Mouse (Mus musculus) kidney, adult 18-20 months (tissue): ENCODE measurements at regions not wholly inside any gene's neighbourhood (a gene's known extent, or its start where the extent isn't known, plus 50 kb on each side); places are given as distances from the start of the nearest gene placed in this dataset.

Source experiments
- DNase-seq: peaks from one replicate; pipeline ENCODE4 v3.0.0; 2021

DNA sequence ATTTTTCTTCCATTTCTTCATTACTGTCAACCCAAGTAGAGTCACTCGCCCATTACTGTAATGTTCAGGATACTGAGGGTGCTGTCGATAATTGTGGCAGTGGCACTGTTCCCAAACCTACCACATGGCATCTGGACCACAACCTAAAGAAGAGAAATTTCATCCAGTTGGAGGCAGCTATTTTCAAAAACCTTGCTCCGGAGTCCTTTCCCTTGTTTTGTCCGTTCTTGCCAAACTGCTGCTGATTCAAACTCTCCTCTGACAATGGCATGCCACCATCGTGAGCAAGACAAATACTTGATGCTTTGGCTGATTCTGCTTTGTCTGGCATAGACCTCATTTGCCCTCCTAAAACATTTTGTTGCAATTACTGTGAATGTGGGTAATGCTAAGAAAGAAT is 176.9 kb upstream of the Spaca1 start:
- DNase-seq = no peak

DNA sequence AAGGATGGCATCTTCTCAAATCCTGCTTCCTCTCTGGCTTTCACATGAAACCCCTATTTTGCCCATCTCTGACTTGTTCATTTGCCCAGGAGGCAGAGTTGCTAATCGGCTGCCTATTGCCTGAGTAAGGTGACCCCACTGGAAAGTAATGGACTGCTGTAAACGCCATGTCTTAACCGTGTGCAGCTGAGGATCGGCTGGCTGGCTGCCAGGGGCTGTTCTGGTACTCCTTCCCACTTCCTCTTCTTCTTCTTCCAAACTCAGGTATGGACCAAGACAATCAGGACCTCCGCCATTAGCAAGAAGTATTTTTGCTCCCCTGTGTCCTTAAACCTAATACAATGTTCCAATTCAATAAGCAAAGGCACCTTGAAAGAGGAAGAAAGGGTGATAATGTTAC is 177.6 kb upstream of the Spaca1 start:
- no peak for DNase-seq

GRCm38 (mm10) chr4:34231270-34231669 is 181.3 kb upstream of the Spaca1 start:
- DNase-seq = peak; percentile 66

GRCm38 (mm10) chr4:34234204-34234603 is 184.2 kb upstream of the Spaca1 start:
- peak; percentile 29 for DNase-seq

- no peak for DNase-seq
These were observed 184.7 kb upstream of the Spaca1 start for GRCm38 (mm10) chr4:34234645-34235044.

DNA sequence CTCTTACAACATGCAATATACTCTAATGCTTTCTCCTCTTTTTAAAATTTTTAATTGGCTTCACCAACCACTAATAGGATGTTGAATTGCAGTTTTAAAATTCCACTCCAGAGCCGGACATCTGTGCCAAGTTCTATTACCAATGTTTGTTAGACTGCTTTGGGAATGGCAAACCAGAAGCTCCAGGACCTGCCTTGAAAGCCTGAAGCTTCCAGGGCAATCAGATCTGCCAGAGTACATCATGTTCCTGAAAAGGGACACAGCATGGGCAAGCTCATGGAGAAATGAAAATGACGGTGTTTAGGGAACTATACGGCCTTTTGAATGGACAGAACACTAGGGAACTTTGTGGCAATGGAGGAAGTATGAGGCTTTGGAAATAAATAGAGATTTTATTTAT is 187.8 kb upstream of the Spaca1 start:
- DNase-seq = no peak

DNA sequence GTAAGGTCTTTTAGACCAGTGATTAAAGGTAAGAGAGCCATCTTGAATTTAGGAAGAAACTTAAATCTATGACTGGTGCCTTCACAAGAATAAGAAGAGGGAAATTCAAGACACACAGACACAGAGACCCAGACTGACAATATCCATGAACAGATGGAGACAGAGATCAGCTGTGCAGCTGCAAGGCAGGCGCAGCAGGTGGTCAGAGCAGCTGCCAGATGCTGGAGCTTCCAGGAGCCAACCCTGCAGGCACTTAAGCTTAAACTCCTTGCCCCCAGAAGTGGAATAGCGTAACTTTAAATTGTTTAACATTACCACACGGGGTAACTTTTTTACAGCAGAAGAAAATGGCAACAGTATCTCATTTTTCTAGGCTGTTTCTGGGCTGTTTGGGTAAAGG is 189.6 kb upstream of the Spaca1 start:
- no peak for DNase-seq

DNA sequence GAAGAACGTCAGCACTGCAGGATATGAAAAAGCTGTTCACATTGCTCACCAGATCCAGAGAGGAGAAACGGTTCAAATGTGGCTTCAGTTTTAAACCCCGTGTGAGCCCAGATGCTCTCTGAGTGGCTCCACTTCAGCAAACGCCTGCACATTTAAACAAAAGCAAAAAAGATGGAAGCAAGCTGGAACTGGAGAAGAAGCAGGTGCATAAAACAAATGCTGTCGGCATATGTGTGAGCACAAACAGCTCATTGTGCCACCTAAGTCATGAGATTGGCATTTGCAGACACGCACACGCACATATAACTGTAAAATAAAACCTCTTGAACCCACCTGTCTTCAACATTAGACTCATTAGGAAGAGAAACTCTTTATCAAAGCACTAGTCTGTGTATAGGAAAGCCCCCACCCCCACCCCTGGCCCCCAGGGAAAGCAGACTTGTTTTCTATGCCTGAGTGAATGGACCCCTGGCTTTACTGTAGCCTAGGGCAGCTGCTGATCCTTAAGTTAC is 191.1 kb upstream of the Spaca1 start:
- no peak for DNase-seq

DNA sequence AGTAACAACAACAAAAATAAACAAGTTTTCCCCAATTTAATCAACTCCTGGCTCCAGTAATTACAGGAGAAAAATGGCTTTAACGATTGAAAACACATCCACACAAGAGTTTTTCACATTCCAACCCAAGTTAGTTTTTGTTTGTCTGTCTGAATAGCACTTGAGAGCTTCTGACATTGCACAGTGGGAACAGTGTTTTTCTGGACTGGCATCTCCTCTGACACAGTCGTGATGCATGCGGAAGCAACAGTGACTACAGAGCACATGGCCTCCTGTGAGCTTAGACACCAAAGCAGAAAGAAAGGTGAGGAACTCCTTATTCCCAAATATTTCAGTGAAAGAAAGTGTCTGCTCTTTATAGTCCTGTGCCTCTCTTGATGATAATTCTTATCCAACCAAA is 191.7 kb upstream of the Spaca1 start:
- no peak for DNase-seq

- no peak for DNase-seq
These were observed 209.5 kb upstream of the Spaca1 start for GRCm38 (mm10) chr4:34259444-34259843.

DNA sequence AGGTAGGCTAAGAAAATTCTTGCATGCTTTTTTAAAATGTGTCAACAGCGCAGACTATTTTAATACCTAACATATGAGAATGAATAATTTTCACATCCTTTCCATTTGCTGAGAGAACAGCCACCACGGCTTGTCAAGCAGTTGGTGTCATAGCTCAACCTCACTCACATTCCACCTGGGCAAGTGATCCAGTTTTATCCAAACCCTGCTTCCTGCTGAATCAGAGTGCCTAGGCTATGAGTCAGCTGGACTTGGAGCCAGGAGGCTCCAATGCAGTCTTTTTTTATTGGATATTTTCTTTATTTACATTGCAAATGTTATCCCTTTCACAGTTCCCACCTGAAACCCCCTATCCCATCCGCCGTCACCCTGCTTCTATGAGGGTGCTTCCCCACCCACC is 210.5 kb upstream of the Spaca1 start:
- DNase-seq = no peak

- no peak for DNase-seq
These were observed 211.8 kb upstream of the Spaca1 start for GRCm38 (mm10) chr4:34261809-34262208.

- no peak for DNase-seq
These were observed 214.4 kb upstream of the Spaca1 start for GRCm38 (mm10) chr4:34264431-34264830.

GRCm38 (mm10) chr4:34274316-34274715 is 224.3 kb upstream of the Spaca1 start:
- DNase-seq = no peak

GRCm38 (mm10) chr4:34275372-34275771 is 225.4 kb upstream of the Spaca1 start:
- DNase-seq = no peak

GRCm38 (mm10) chr4:34302504-34303108 is 248.1 kb upstream of the Akirin2 start:
- no peak for DNase-seq

DNA sequence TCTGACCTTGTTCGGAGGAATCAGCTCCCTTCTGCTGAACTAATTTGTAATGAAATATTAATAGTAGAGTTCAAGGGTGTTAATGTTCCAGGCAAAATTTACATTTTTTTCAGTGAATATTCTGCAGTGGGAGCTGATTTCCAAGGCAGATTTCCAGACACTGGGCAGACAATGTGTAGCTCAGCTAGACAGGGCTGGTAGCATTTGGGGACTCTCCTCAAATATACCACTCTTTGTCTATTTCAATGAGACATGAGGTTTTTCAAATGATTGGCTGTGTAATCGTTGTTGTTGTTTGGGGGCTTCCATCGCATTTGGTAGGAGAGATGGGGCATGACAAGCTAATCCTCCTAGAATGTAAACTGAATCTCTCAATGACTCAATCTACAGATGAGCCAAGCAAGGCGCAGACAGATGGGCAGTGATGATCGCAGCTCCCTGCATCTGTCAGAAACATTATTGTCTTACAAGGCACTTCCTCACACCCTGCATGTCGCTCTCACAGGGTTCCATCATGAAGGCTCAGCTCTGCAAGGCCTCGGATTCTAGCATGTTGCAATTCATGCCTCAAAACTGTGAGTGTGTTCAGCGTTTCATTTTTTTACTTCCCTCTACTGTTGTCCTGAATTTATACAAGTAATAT is 241.7 kb upstream of the Akirin2 start:
- DNase-seq = no peak

- no peak for DNase-seq
These were observed 240.6 kb upstream of the Akirin2 start for GRCm38 (mm10) chr4:34310061-34310642.

DNA sequence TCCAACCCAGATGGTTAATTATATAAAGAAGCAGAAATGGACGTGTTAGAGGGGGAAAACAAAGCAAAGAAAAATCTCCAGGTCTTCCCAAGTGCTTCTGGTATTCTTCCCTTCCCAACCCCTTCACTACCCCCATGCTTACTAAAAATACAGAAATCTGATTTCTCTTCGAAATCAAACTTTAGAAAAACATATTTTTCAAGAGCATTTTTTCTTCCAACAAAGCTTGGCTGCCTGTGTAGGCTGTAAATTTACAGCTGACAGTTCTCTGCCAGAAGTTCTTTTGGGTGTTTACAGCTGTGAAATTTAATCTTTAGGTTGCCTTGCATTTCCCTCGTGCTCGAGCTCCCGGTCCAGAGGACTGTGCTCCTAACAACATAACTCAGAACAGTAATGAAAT is 234.9 kb upstream of the Akirin2 start:
- no peak for DNase-seq

- DNase-seq = no peak
These were observed 227.9 kb upstream of the Akirin2 start for GRCm38 (mm10) chr4:34322841-34323240.

- no peak for DNase-seq
These were observed 222.5 kb upstream of the Akirin2 start for GRCm38 (mm10) chr4:34328151-34328785.

GRCm38 (mm10) chr4:34336971-34337797 is 213.6 kb upstream of the Akirin2 start:
- DNase-seq = peak; percentile 6

GRCm38 (mm10) chr4:34337852-34338251 is 212.9 kb upstream of the Akirin2 start:
- no peak for DNase-seq
